Mouse (Mus musculus) c-Kit-negative CD71-positive TER-119-positive erythroid progenitor cells, embryonic 14.5 days (primary cell): ENCODE data around the gene Adtrp.

Source experiments
- DNase-seq: peaks from one replicate; pipeline ENCODE4 v3.0.0-alpha.2; 2013; ENCODE audit warnings: low read depth, low spot score

The Adtrp gene

GRCm38 (mm10) chr13:41847516-41848126, at the start of gene Adtrp:
Gene Adtrp (minus strand): TSS chr13:41847684.
- no peak for DNase-seq

- no peak for DNase-seq
These were observed 44.5 kb upstream of the Adtrp start for GRCm38 (mm10) chr13:41892016-41892415.

- no peak for DNase-seq
These were observed 43.1 kb upstream of the Adtrp start for GRCm38 (mm10) chr13:41890618-41891017.

GRCm38 (mm10) chr13:41890111-41890600, 42.7 kb upstream of the Adtrp start:
- no peak for DNase-seq

- DNase-seq = no peak
These were observed 41.2 kb upstream of the Adtrp start for GRCm38 (mm10) chr13:41888644-41889043.

- DNase-seq = no peak
These were observed 38.6 kb upstream of the Adtrp start for GRCm38 (mm10) chr13:41886120-41886519.

GRCm38 (mm10) chr13:41883665-41884291, 36.3 kb upstream of the Adtrp start:
- DNase-seq = no peak

GRCm38 (mm10) chr13:41881201-41881600, 33.7 kb upstream of the Adtrp start:
- no peak for DNase-seq

- DNase-seq = no peak
These were observed 33.0 kb upstream of the Adtrp start for GRCm38 (mm10) chr13:41880525-41880924.

GRCm38 (mm10) chr13:41872686-41873085, 25.2 kb upstream of the Adtrp start:
- DNase-seq = no peak

- DNase-seq = no peak
These were observed 24.7 kb upstream of the Adtrp start for GRCm38 (mm10) chr13:41872161-41872562.

- DNase-seq = no peak
These were observed 20.0 kb upstream of the Adtrp start for GRCm38 (mm10) chr13:41867533-41867932.

- DNase-seq = no peak
These were observed 18.1 kb upstream of the Adtrp start for GRCm38 (mm10) chr13:41865575-41865974.

GRCm38 (mm10) chr13:41865071-41865470, 17.6 kb upstream of the Adtrp start:
- no peak for DNase-seq

- DNase-seq = no peak
These were observed 13.3 kb upstream of the Adtrp start for GRCm38 (mm10) chr13:41860603-41861405.

- no peak for DNase-seq
These were observed 8.0 kb upstream of the Adtrp start for GRCm38 (mm10) chr13:41855206-41856185.

- no peak for DNase-seq
These were observed 3.4 kb upstream of the Adtrp start for GRCm38 (mm10) chr13:41850727-41851378.

GRCm38 (mm10) chr13:41846516-41846915, 968 bp downstream of the Adtrp start:
- no peak for DNase-seq

- DNase-seq = no peak
These were observed 2.5 kb downstream of the Adtrp start for GRCm38 (mm10) chr13:41845013-41845412.

GRCm38 (mm10) chr13:41844071-41844470, 3.4 kb downstream of the Adtrp start:
- no peak for DNase-seq

- DNase-seq = no peak
These were observed 13.8 kb downstream of the Adtrp start for GRCm38 (mm10) chr13:41833614-41834139.
